Mouse (Mus musculus): ENCODE results near the gene Igsf3.

- no peak for TF ChIP-seq CHD2 (IDR thresholded peaks at IDR 0.05; ENCODE audit: low read length)
- no peak for TF ChIP-seq CTCF (conservative IDR thresholded peaks at IDR 0.05 in 1 of 2, IDR thresholded peaks at IDR 0.05 in 1 of 2; ENCODE audit: low read depth in 2 of 2, low read length in 2 of 2)
- TF ChIP-seq ZC3H11A (IDR thresholded peaks at IDR 0.05; ENCODE audit: low read depth, low read length) = no peak
- no peak for TF ChIP-seq ELF1 (IDR thresholded peaks at IDR 0.05; ENCODE audit: low read depth, low read length)
- TF ChIP-seq HCFC1 (IDR thresholded peaks at IDR 0.05; ENCODE audit: low read depth, low read length) = no peak
- no peak for TF ChIP-seq MAFK (IDR thresholded peaks at IDR 0.05; ENCODE audit: insufficient replicate concordance, low read length)
Measured at GRCm38 (mm10) chr3:101412115-101412514, 35.2 kb downstream of the Igsf3 start.
